Mouse (Mus musculus) liver, embryonic 14.5 days (tissue): ENCODE results near the gene Eid1.

Experiments
- CTCF ChIP-seq: IDR thresholded peaks from 2 replicates; pipeline ENCODE4 v1.5.1; 2016; ENCODE audit warnings: antibody characterized with exemption, low read depth, control low read depth
- EP300 ChIP-seq: IDR thresholded peaks from 2 replicates; pipeline ENCODE4 v1.6.1; 2016; ENCODE audit warnings: antibody characterized with exemption, low read depth

DNA sequence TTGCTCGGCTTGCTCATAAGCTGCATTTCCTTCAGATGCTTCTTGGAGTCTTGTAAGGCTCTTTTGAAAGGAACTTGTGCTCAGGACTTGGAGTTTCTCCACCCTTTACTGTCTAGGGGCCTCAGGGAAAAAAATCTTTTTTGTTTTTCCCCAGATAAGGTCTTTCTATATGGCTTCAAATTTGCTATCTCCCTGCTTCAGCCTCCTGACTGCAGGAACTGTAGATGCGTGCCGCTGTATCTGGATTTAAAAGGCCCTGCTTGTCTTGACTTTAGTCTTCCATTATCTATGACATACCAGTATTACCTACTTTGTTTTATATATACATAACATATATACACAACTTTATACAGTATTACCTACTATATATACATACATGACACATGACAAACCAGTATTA lies 10.4 kb upstream of the Eid1 start:
- TF ChIP-seq CTCF = no peak
- peak; percentile 67 for TF ChIP-seq EP300
